Mouse (Mus musculus) right cerebral cortex, adult 18-20 months (tissue): Measurements from ENCODE around the gene Usp1.

Source experiments
- DNase-seq: peaks from one replicate; pipeline ENCODE4 v3.0.0; 2022; ENCODE audit warnings: mixed read lengths

The Usp1 gene

GRCm38 (mm10) chr4:98984701-98985100 is 61.1 kb downstream of the Usp1 start:
- DNase-seq, result no peak
